24 mouse cellular contexts compared by ENCODE assay signal in the genomic region with DNA sequence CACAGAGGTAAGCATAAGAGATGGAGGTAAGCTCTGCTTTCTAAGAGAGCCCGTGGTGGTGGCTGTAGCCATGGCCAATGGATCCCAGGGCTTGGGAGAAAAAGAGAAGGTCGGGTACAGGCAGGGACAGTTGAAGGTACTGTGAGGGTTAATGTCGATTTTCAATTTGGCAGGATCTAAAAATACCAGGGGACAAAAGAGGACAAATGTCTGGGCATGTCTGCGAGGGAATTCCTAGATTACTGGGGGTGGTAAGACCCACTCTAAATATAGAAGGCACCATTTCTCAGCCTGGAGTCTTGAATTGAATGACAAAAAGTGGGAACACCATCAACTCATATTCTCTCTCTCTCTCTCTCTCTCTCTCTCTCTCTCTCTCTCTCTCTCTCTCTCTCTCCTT. TPM values are rescaled to one million over a fixed set of nuclear protein-coding genes. Genes with fewer than 3 reads are reported as not detected.
DNase-seq lines count a peak whose midpoint lies in the region; ATAC-seq and TF ChIP-seq lines count a peak whose summit lies in the region.
"Had no signal": no experiment of that assay in that cellular context is flagged by ENCODE, and none has a peak within 500 bp of the region (broad histone marks: within the 10 kb centered on the region; RNA-seq: fewer than 3 reads in every experiment).

No protein-coding gene starts in this region.

- no peak overlapping the region for H3K9ac ChIP-seq in heart, embryonic 13.5 days
- no peak overlapping the region for H3K9ac ChIP-seq in heart, postnatal 0 days (replicated peaks; ENCODE audit: low read depth, low read length)
- no peak overlapping the region for H3K9ac ChIP-seq in midbrain, embryonic 13.5 days (replicated peaks)
- H3K9ac ChIP-seq: embryonic facial prominence, embryonic 13.5 days; forebrain, embryonic 12.5 days; hindbrain, embryonic 12.5 days had no signal

- DNase-seq in heart, adult 11 months = peak; percentile 89
- no peak for DNase-seq in heart, postnatal 25 days (ENCODE audit: low spot score)
- peak; percentile 75 for DNase-seq in heart, postnatal 0 days (ENCODE audit: low spot score)
- DNase-seq in cerebellum, adult 18-20 months = no peak
- no peak for DNase-seq in adrenal gland, adult (ENCODE audit: inconsistent age in 2 of 2, low spot score in 1 of 2)
- DNase-seq: adrenal gland, postnatal 10 days; B cell, adult 2 months; cerebellum, adult 11 months; cerebellum, adult 9-11 months; cerebellum, postnatal 36 days; gastrocnemius, postnatal 10 days; kidney, adult 9 months had no signal

- no peak for TF ChIP-seq CTCF in heart, postnatal 0 days (IDR thresholded peaks at IDR 0.05; ENCODE audit: low read depth)

- 32% methylated on average over 4 of the region's 4 CpGs for WGBS in heart, embryonic 13.5 days
- 24% methylated on average over 4 of the region's 4 CpGs for WGBS in heart, postnatal 0 days
- 79% methylated on average over 4 of the region's 4 CpGs for WGBS in midbrain, embryonic 13.5 days

- ATAC-seq in heart, embryonic 13.5 days (ENCODE audit: extremely low read depth, insufficient number of reproducible peaks, low FRiP score, low TSS enrichment) = no peak
- peak; percentile 84 for ATAC-seq in heart, postnatal 0 days (ENCODE audit: insufficient read depth, low read depth)
- ATAC-seq in midbrain, embryonic 13.5 days = no peak
- ATAC-seq: CD4-positive, CD25-positive, alpha-beta regulatory T cell, adult 4 months; forebrain, embryonic 16.5 days; hindbrain, embryonic 16.5 days; inflammation-experienced regulatory T-cells, adult 6 months; intestine, postnatal 0 days had no signal

- 0 out of 2 replicates have a peak, but pooled peaks cover 6% of the 10 kb centered on the region for H3K9me3 ChIP-seq in heart, embryonic 13.5 days
- no peaks in the 10 kb centered on the region for H3K9me3 ChIP-seq in heart, postnatal 0 days (replicated peaks; ENCODE audit: control insufficient read depth, low read length)
- H3K9me3 ChIP-seq in midbrain, embryonic 13.5 days = no peaks in the 10 kb centered on the region
- H3K9me3 ChIP-seq: hindbrain, embryonic 12.5 days had no signal

- intact Hi-C loops in heart, postnatal 25 days (cut with DNase I) = loop anchor here (5.0 kb wide), 1 partner anchor 93 kb away; no protein-coding TSS in a partner anchor

- H3K27me3 ChIP-seq in heart, embryonic 13.5 days (replicated peaks) = no peaks in the 10 kb centered on the region
- no peaks in the 10 kb centered on the region for H3K27me3 ChIP-seq in heart, postnatal 0 days (ENCODE audit: control insufficient read depth, insufficient read depth, low read length)
- no peaks in the 10 kb centered on the region for H3K27me3 ChIP-seq in midbrain, embryonic 13.5 days
- H3K27me3 ChIP-seq: embryonic facial prominence, embryonic 13.5 days; forebrain, embryonic 12.5 days; hindbrain, embryonic 12.5 days had no signal

- TF ChIP-seq EP300 in heart, postnatal 0 days (IDR thresholded peaks at IDR 0.05; ENCODE audit: low read depth) = no peak

- H3K27ac ChIP-seq in heart, embryonic 13.5 days (replicated peaks) = peak overlapping the region; percentile 71
- peak overlapping the region; percentile 62 for H3K27ac ChIP-seq in heart, postnatal 0 days (ENCODE audit: low read depth)
- no peak overlapping the region for H3K27ac ChIP-seq in midbrain, embryonic 13.5 days
- H3K27ac ChIP-seq: embryonic facial prominence, embryonic 13.5 days; forebrain, embryonic 12.5 days; hindbrain, embryonic 12.5 days had no signal

- peak overlapping the region; percentile 22; the same call in 1 of the 2 replicates for H3K4me2 ChIP-seq in heart, embryonic 13.5 days
- H3K4me2 ChIP-seq in heart, postnatal 0 days (ENCODE audit: low read depth, low read length) = no peak overlapping the region; the same call in 1 of the 2 replicates
- no peak overlapping the region for H3K4me2 ChIP-seq in midbrain, embryonic 13.5 days (replicated peaks)
- H3K4me2 ChIP-seq: embryonic facial prominence, embryonic 13.5 days; forebrain, embryonic 12.5 days; hindbrain, embryonic 12.5 days had no signal

- H3K36me3 ChIP-seq in heart, embryonic 13.5 days = no peaks in the 10 kb centered on the region
- no peaks in the 10 kb centered on the region for H3K36me3 ChIP-seq in heart, postnatal 0 days (replicated peaks; ENCODE audit: control insufficient read depth, insufficient read depth, low read length)
- no peaks in the 10 kb centered on the region for H3K36me3 ChIP-seq in midbrain, embryonic 13.5 days
- H3K36me3 ChIP-seq: embryonic facial prominence, embryonic 13.5 days; forebrain, embryonic 12.5 days; G1E; hindbrain, embryonic 12.5 days had no signal

- peaks cover 20% of the 10 kb centered on the region for H3K4me1 ChIP-seq in heart, embryonic 13.5 days
- H3K4me1 ChIP-seq in heart, postnatal 0 days (ENCODE audit: control insufficient read depth, insufficient read depth) = peaks cover 6% of the 10 kb centered on the region
- H3K4me1 ChIP-seq in midbrain, embryonic 13.5 days (replicated peaks) = no peaks in the 10 kb centered on the region
- H3K4me1 ChIP-seq: embryonic facial prominence, embryonic 13.5 days; forebrain, embryonic 12.5 days; hindbrain, embryonic 12.5 days had no signal

- no peak overlapping the region for H3K4me3 ChIP-seq in heart, embryonic 13.5 days
- H3K4me3 ChIP-seq in heart, postnatal 0 days (ENCODE audit: low read depth, low read length) = no peak overlapping the region
- H3K4me3 ChIP-seq in midbrain, embryonic 13.5 days (replicated peaks) = no peak overlapping the region
- H3K4me3 ChIP-seq: embryonic facial prominence, embryonic 13.5 days; forebrain, embryonic 12.5 days; hindbrain, embryonic 12.5 days had no signal

RNA-seq across cellular contexts. Expression of a gene that starts 30.8 kb away (rescaled TPM):
- total RNA-seq in heart, postnatal 25 days (2021) = under 1 TPM in 1 of 2 experiments, not detected in 1; 0.05 TPM
- polyA plus RNA-seq in heart, embryonic 13.5 days (2015; fragmentation: Nextera tagmentation; extraction: Ambion mirVana) = not detected in 2 replicates
- total RNA-seq in heart, postnatal 0 days (2014; rRNA removed; ENCODE audit: low replicate concordance) = not detected in 2 replicates
- polyA plus RNA-seq in heart, postnatal 0 days (2015; fragmentation: Nextera tagmentation; extraction: Ambion mirVana) = 0.01 and 0.03 TPM in 2 replicates
- 0.15 and 0.17 TPM in 2 replicates for polyA plus RNA-seq in midbrain, embryonic 13.5 days (2015; fragmentation: Nextera tagmentation; extraction: Ambion mirVana)
- polyA plus RNA-seq: embryonic facial prominence, embryonic 13.5 days; G1E; gonadal fat pad, adult 2 months had no signal

Comparison
In these comparisons a context has a peak if more than half of its experiments do, and no peak if none do; other contexts are left out.
1. DNase-seq: peak in heart, adult 11 months (single experiment) and heart, postnatal 0 days (single experiment); none in heart, postnatal 25 days (single experiment), cerebellum, adult 18-20 months (0 of 2) and adrenal gland, adult (0 of 2).